Mouse (Mus musculus) cortical plate, adult 2 months (tissue): ENCODE data around the gene Clmn. TPM values are rescaled to one million over a fixed set of nuclear protein-coding genes. Genes with fewer than 3 reads are reported as not detected.

Source experiments
- H3K27ac ChIP-seq: fragments of 200-500 bp; 2 replicates; pipeline ENCODE4 v1.5.1; 2012; ENCODE audit warnings: low read length, control low read depth, inconsistent platforms; ENCODE audit not compliant: insufficient read depth
- H3K4me1 ChIP-seq: fragments of 200-500 bp; 2 replicates; pipeline ENCODE4 v1.6.1; 2011; ENCODE audit warnings: low read length; ENCODE audit not compliant: control insufficient read depth, insufficient read depth
- H3K4me3 ChIP-seq: fragments of 200-500 bp; 2 replicates; pipeline ENCODE4 v1.5.1; 2011; ENCODE audit warnings: mild to moderate bottlenecking, low read length, control low read depth; ENCODE audit not compliant: insufficient read depth
- CTCF ChIP-seq: fragments of 200-500 bp; IDR thresholded peaks from 2 replicates; pipeline ENCODE4 v1.5.1; 2011; ENCODE audit warnings: mild to moderate bottlenecking, control low read depth, low read length; ENCODE audit not compliant: insufficient read depth; ENCODE audit errors: extremely low read depth
- POLR2A ChIP-seq: fragments of 200-500 bp; IDR thresholded peaks from 2 replicates; pipeline ENCODE4 v1.6.1; 2011; ENCODE audit warnings: mild to moderate bottlenecking, low read length, control low read depth; ENCODE audit not compliant: insufficient read depth; ENCODE audit errors: extremely low read depth
- polyA plus RNA-seq: library from polyadenylated mRNA; depleted of rRNA; stranded (reverse); fragments of >200 nt; gene quantifications from 2 replicates; pipeline ENCODE4 v1.2.3, GENCODE M21; 2012

Clmn gene
- polyA plus RNA-seq, 1 experiment = 20.6 TPM

GRCm38 (mm10) chr12:104823722-104824121, 41.2 kb downstream of the Clmn start:
- TF ChIP-seq POLR2A (no peak), CTCF (no peak)
- no peak overlapping the region for H3K27ac ChIP-seq
- H3K4me1 ChIP-seq = peaks cover 2% of the 10 kb centered on the region; the same call in 1 of the 2 replicates
- no peak overlapping the region for H3K4me3 ChIP-seq

GRCm38 (mm10) chr12:104822838-104823599, 41.9 kb downstream of the Clmn start:
- peaks cover 2% of the 10 kb centered on the region; the same call in 1 of the 2 replicates for H3K4me1 ChIP-seq
- TF ChIP-seq POLR2A (no peak), CTCF (0 out of 2 replicates have a peak, but pooled peaks have one; percentile 4)
- H3K4me3 ChIP-seq = no peak overlapping the region
- H3K27ac ChIP-seq = no peak overlapping the region; the same call in 1 of the 2 replicates

GRCm38 (mm10) chr12:104822151-104822550, 42.7 kb downstream of the Clmn start:
- Histone ChIP-seq H3K27ac (no peak overlapping the region), H3K4me3 (no peak overlapping the region), H3K4me1 (peaks cover 2% of the 10 kb centered on the region; the same call in 1 of the 2 replicates)
- TF ChIP-seq CTCF (no peak), POLR2A (no peak)

GRCm38 (mm10) chr12:104820061-104820460, 44.8 kb downstream of the Clmn start:
- Histone ChIP-seq H3K4me3 (no peak overlapping the region), H3K27ac (no peak overlapping the region), H3K4me1 (no peaks in the 10 kb centered on the region)
- TF ChIP-seq CTCF (no peak), POLR2A (no peak)

DNA sequence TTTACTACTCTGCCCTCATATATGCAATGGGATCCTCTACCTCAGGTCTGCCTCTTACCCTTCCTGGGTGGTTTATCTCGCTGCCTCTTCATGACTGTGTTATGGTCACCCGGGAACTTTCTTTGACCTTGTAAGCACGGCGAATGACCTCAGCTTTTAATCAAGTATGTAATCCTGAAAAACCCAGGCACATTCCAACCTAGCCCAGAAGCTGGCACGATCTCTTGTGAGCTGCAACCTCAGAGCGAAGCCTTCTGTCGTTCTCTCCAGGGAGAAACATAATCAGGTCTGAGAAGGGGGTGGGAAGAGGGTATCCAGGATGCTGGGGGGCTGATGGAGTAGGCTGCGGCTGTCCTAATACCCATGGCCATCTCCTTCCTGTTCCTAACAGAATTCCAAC, 45.8 kb downstream of the Clmn start:
- TF ChIP-seq CTCF = no peak
- TF ChIP-seq POLR2A = no peak
- Histone ChIP-seq H3K4me1 (no peaks in the 10 kb centered on the region), H3K4me3 (no peak overlapping the region), H3K27ac (no peak overlapping the region)

DNA sequence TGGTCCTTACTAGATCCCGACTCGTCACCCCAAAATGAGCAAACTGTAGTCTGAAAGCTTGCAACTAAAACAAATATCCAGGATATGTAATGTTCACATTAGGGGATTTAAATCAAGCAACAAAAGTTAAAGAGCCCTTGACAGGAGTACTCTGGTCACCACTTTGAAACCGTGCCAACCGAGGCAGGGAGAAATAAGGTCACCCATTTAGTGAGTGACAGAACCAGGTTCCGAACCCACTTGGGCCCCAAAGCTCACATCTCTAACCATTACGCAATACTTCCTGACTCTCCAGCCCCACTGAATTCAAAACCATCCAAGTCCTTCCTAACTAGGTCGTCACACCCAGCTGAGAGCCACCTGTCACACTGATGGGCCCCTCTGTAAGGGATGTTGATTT, 46.8 kb downstream of the Clmn start:
- H3K27ac ChIP-seq = no peak overlapping the region
- TF ChIP-seq POLR2A (no peak), CTCF (no peak)
- no peaks in the 10 kb centered on the region for H3K4me1 ChIP-seq
- H3K4me3 ChIP-seq = no peak overlapping the region

GRCm38 (mm10) chr12:104817172-104817866, 47.6 kb downstream of the Clmn start:
- Histone ChIP-seq H3K4me1 (no peaks in the 10 kb centered on the region), H3K4me3 (no peak overlapping the region), H3K27ac (no peak overlapping the region)
- TF ChIP-seq CTCF (no peak), POLR2A (no peak)

DNA sequence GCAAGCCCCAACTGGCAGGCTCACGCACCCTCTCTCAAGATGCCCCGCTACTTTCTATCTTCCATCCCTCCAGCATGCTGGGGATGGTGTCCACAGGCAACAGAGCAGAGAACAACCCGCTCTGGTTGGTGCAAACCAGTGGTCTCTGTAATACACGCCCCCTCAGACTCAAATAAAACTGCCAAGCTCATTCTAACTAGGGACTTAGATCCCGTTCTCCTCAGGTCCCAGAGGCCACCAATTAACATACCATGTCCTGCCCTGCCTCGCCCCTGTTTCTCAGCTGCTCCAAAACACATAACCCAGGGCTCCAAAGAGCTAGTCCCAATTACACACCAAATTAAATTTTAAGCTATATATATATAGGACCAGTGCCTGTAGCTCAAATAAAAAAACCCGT, 50.6 kb downstream of the Clmn start:
- no peak for TF ChIP-seq CTCF
- no peak for TF ChIP-seq POLR2A

GRCm38 (mm10) chr12:104813762-104814161, 51.1 kb downstream of the Clmn start:
- Histone ChIP-seq H3K27ac (no peak overlapping the region), H3K4me1 (no peaks in the 10 kb centered on the region), H3K4me3 (no peak overlapping the region)
- TF ChIP-seq CTCF (no peak), POLR2A (no peak)

More for the DNA sequence above, 50.6 kb downstream of the Clmn start:
- H3K4me1 ChIP-seq = no peaks in the 10 kb centered on the region
- H3K4me3 ChIP-seq = no peak overlapping the region
- H3K27ac ChIP-seq = no peak overlapping the region
